Mouse (Mus musculus) forebrain, embryonic 14.5 days (tissue): ENCODE data around the gene Ablim2. TPM values are rescaled to one million over a fixed set of nuclear protein-coding genes. Genes with fewer than 3 reads are reported as not detected.

Experiments used
- ATAC-seq: fragments of 200-750 bp; cut with Nextera tagmentation; 2 replicates; pipeline ENCODE4 v1.8.0; 2017; ENCODE audit warnings: mild to moderate bottlenecking, moderate library complexity
- DNase-seq: peaks from one replicate; pipeline ENCODE4 v3.0.0-alpha.2; 2015; ENCODE audit warnings: low spot score
- H3K27ac ChIP-seq: fragments of 300-500 bp; sonication (generic); 2 replicates; pipeline ENCODE4 v1.5.1; 2014; ENCODE audit warnings: low read depth, mild to moderate bottlenecking, control low read depth, low read length, moderate library complexity
- H3K27me3 ChIP-seq: fragments of 300-500 bp; sonication (generic); replicated peaks from 2 replicates; pipeline ENCODE4 v1.6.1; 2014; ENCODE audit warnings: low read length, control low read depth, mixed read lengths; ENCODE audit not compliant: control insufficient read depth, insufficient read depth
- H3K36me3 ChIP-seq: fragments of 300-500 bp; sonication (generic); 2 replicates; pipeline ENCODE4 v1.6.1; 2014; ENCODE audit warnings: low read length, control low read depth; ENCODE audit not compliant: control insufficient read depth, insufficient read depth
- H3K4me1 ChIP-seq: fragments of 300-500 bp; sonication (generic); 2 replicates; pipeline ENCODE4 v1.6.1; 2014; ENCODE audit warnings: antibody characterized with exemption, low read length, control low read depth; ENCODE audit not compliant: control insufficient read depth, insufficient read depth
- H3K4me2 ChIP-seq: fragments of 300-500 bp; sonication (generic); 2 replicates; pipeline ENCODE4 v1.6.1; 2014; ENCODE audit warnings: mild to moderate bottlenecking, control low read depth, low read length
- H3K4me3 ChIP-seq: fragments of 300-500 bp; sonication (generic); 2 replicates; pipeline ENCODE4 v1.5.1; 2014; ENCODE audit warnings: low read depth, low read length, control low read depth
- H3K9ac ChIP-seq: fragments of 300-500 bp; sonication (generic); 2 replicates; pipeline ENCODE4 v1.6.1; 2014; ENCODE audit warnings: mild to moderate bottlenecking, low read length, control low read depth, moderate library complexity
- H3K9me3 ChIP-seq: fragments of 300-500 bp; sonication (generic); replicated peaks from 2 replicates; pipeline ENCODE4 v1.6.1; 2016; ENCODE audit warnings: low read length, control low read depth, mixed read lengths; ENCODE audit not compliant: control insufficient read depth
- WGBS: fragments of 180-500 bp; shearing (Covaris S2); extraction: QIAGEN DNeasy Blood & Tissue Kit; methylation state at CpG from one replicate; pipeline ENCODE4 v1.1.7; 2014; 5-methylcytosine and 5-hydroxymethylcytosine counted together
- polyA plus RNA-seq: library from polyadenylated mRNA; unstranded; fragments of >200 nt; fragmentation: Nextera tagmentation; extraction: Ambion mirVana; gene quantifications from 2 replicates; pipeline ENCODE4 v1.2.1, GENCODE M21; 2014

The Ablim2 gene
- polyA plus RNA-seq, 1 experiment from 2014 or later, result 4.7 TPM

- H3K27ac ChIP-seq, result no peak overlapping the region
- 0 out of 2 replicates have a peak, but pooled peaks cover 3% of the 10 kb centered on the region for H3K27me3 ChIP-seq
- DNase-seq (no peak), ATAC-seq (no peak)
- H3K4me1 ChIP-seq, result peaks cover 5% of the 10 kb centered on the region; the same call in 1 of the 2 replicates
- H3K4me3 ChIP-seq, result no peak overlapping the region
- H3K4me2 ChIP-seq, result no peak overlapping the region
- no peaks in the 10 kb centered on the region for H3K9me3 ChIP-seq
- no peak overlapping the region for H3K9ac ChIP-seq
- H3K36me3 ChIP-seq, result no peaks in the 10 kb centered on the region
- WGBS, result 79% methylated on average over 2 of the region's 2 CpGs
Measured at GRCm38 (mm10) chr5:35770246-35770645, 12.6 kb downstream of the Ablim2 start.

DNA sequence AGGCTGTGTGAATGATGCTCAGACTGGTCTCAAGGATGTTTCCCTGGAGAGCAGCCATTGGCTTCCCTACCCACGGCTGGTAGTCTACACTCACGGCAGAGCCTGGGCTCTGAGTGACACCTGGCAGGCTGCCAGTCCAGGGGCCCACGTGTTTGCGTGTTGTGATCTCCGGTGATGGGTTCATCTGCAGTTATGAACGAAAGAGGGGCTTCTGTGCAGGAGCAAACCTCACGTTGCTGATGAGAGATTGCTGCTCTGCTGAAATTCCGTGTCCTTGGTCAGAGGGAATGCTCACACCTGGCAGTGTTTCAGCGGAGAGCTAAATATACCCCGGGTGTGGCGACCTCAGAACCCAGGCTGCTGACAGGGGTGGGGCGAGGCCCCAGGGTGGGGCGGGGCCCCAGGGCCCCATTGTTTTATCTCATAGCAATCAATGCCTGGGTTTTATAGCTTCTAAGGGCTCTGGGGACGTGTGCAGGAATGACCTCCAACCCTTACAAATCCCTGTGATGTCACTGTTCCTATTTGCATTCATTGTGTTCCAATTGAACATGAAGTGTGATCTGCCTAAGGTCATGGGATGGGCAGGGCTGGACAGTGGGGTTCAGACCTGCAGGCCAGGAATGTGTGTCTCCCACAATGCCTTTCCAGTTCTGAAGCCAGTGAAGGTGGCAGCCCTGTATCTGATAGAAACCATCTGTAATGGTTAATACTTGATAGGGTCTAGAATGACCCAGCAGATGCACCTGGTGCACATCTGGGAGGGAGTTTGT lies 13.4 kb downstream of the Ablim2 start:
- Histone ChIP-seq H3K27me3 (0 out of 2 replicates have a peak, but pooled peaks cover 3% of the 10 kb centered on the region), H3K4me1 (peaks cover 5% of the 10 kb centered on the region; the same call in 1 of the 2 replicates), H3K27ac (no peak overlapping the region), H3K9ac (no peak overlapping the region), H3K9me3 (no peaks in the 10 kb centered on the region), H3K36me3 (no peaks in the 10 kb centered on the region), H3K4me3 (no peak overlapping the region), H3K4me2 (no peak overlapping the region)
- 57% methylated on average over 14 of the region's 14 CpGs for WGBS
- ATAC-seq (no peak), DNase-seq (peak; percentile 49)

DNA sequence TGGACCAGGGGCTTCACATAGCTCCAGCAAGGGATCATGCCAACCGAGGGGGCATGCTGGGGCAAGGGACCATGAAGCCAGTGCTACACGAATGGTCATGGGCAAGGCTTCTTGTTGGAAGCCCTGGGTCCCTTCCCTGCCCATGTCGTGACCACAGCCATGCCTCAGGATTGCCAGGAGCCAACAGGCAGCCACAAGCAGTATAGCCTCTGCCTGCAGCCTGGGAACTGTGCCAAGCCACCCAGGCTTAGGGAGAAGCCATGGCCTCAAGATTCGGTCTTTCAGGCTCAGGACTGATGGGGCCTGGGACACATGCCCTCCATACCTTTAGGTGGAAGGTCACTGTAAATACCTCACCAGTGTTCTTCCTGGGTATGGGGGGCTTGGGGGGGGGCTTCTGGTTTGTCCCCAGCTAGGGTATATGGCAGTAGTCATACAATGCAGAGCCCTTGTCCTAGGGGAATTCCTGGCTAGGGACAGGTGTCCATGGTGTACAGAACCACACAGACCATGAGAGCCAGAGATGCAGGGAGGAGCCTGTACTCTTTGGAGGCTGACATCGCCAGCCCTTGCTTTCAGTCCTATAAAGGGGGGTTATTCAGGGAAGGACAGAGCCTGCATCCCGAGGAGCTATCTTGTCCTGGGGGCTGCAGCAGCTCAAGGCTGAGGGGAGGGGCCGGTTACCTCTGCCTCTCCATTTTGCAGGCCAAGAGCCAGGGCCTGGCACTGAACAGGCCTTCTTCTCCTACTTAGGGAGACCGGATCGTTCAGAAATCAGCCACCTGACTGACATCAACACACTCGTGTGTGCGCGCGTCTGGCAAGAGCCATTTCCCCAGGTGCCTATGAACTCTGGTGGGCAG lies 15.8 kb downstream of the Ablim2 start:
- Histone ChIP-seq H3K4me1 (peaks cover 5% of the 10 kb centered on the region; the same call in 1 of the 2 replicates), H3K4me2 (no peak overlapping the region), H3K27me3 (0 out of 2 replicates have a peak, but pooled peaks cover 3% of the 10 kb centered on the region), H3K36me3 (no peaks in the 10 kb centered on the region), H3K9ac (no peak overlapping the region), H3K27ac (no peak overlapping the region), H3K4me3 (no peak overlapping the region), H3K9me3 (no peaks in the 10 kb centered on the region)
- DNase-seq, result peak; percentile 51
- no peak for ATAC-seq
- whole genome bisulfite sequencing, result 72% methylated on average over 13 of the region's 13 CpGs

DNA sequence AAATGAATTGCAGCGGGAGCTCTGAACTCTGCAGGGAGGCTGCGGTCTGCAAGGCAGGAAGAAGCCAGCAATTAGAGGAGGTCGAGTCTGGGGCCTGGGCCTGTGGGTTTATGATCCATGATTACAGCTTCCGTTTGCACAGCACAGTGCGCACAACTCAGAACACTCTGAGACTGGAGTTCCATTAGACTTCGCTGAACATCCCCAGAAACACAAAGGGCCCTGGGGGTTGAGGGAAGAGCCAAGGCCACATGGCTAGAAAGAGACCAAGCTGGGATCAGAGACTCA lies 16.4 kb downstream of the Ablim2 start:
- Histone ChIP-seq H3K36me3 (no peaks in the 10 kb centered on the region), H3K27me3 (0 out of 2 replicates have a peak, but pooled peaks cover 3% of the 10 kb centered on the region), H3K4me3 (no peak overlapping the region), H3K9me3 (no peaks in the 10 kb centered on the region), H3K27ac (no peak overlapping the region), H3K4me1 (peaks cover 5% of the 10 kb centered on the region; the same call in 1 of the 2 replicates), H3K4me2 (no peak overlapping the region), H3K9ac (no peak overlapping the region)
- ATAC-seq (no peak), DNase-seq (peak; percentile 29)
- 59% methylated on average over 6 of the region's 6 CpGs for WGBS

DNA sequence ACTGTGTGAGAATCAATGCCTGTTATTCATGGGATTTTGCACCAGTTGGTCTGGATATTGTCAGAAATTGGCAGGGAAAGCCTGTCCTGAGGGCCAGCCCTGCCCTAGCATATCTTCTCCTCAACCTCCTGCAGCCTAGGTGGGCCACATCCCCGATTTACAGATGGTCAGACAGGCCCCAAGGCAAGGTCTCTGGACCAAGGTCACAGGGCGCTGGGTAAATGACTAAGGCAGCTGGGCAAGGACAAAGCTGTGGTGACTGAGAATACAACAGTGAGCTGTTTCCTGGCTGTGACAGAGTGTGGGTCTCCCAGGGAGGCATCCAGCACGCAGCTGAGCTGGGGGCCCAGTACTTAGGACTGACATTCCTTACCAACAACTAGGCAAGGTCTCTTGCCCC lies 23.4 kb downstream of the Ablim2 start:
- Histone ChIP-seq H3K9me3 (no peaks in the 10 kb centered on the region), H3K4me3 (no peak overlapping the region), H3K27me3 (no peaks in the 10 kb centered on the region), H3K36me3 (no peaks in the 10 kb centered on the region), H3K9ac (no peak overlapping the region), H3K27ac (no peak overlapping the region), H3K4me2 (no peak overlapping the region), H3K4me1 (no peaks in the 10 kb centered on the region)
- no peak for ATAC-seq
- WGBS, result 74% methylated on average over 3 of the region's 3 CpGs
- no peak for DNase-seq

GRCm38 (mm10) chr5:35782648-35783180 lies 25.0 kb downstream of the Ablim2 start:
- H3K9me3 ChIP-seq, result no peaks in the 10 kb centered on the region
- no peaks in the 10 kb centered on the region for H3K36me3 ChIP-seq
- no peak overlapping the region for H3K4me2 ChIP-seq
- H3K27ac ChIP-seq, result no peak overlapping the region
- no peak overlapping the region for H3K9ac ChIP-seq
- H3K4me3 ChIP-seq, result no peak overlapping the region
- 59% methylated on average over 10 of the region's 10 CpGs for WGBS
- H3K27me3 ChIP-seq, result no peaks in the 10 kb centered on the region
- ATAC-seq, result no peak
- H3K4me1 ChIP-seq, result no peaks in the 10 kb centered on the region
- no peak for DNase-seq

DNA sequence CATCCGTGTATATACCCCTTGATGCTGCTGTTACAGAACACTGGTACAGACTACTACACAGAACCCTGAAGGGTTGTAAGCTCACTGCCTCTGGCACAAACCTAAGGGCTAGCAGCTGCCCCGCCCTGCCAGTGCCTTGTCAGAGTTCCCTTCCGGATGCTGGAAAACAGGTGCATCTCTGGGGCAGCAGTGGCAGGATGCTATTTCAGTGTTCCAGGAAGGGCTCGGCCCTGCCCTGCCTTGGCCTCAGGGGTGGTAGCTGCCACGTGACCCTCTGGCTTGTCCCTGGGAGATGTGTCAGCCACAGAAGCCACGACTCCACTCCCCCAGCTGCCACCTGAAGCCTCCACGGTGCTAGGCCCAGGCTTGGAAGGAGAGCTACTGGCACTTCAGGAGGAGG lies 28.2 kb downstream of the Ablim2 start:
- WGBS, result 74% methylated on average over 7 of the region's 7 CpGs

GRCm38 (mm10) chr5:35787847-35788246 lies 30.2 kb downstream of the Ablim2 start:
- H3K9me3 ChIP-seq, result no peaks in the 10 kb centered on the region
- H3K4me1 ChIP-seq, result no peaks in the 10 kb centered on the region
- ATAC-seq, result no peak
- 89% methylated on average over 12 of the region's 12 CpGs for WGBS
- DNase-seq, result no peak
- H3K36me3 ChIP-seq, result no peaks in the 10 kb centered on the region
- no peak overlapping the region for H3K4me2 ChIP-seq
- H3K27me3 ChIP-seq, result no peaks in the 10 kb centered on the region
- no peak overlapping the region for H3K4me3 ChIP-seq
- H3K9ac ChIP-seq, result no peak overlapping the region
- H3K27ac ChIP-seq, result no peak overlapping the region

More for the DNA sequence above, 28.2 kb downstream of the Ablim2 start:
- Histone ChIP-seq H3K4me3 (no peak overlapping the region), H3K36me3 (no peaks in the 10 kb centered on the region), H3K4me2 (no peak overlapping the region), H3K27me3 (no peaks in the 10 kb centered on the region), H3K9ac (no peak overlapping the region), H3K4me1 (no peaks in the 10 kb centered on the region), H3K9me3 (no peaks in the 10 kb centered on the region), H3K27ac (no peak overlapping the region)
- no peak for ATAC-seq
- no peak for DNase-seq
